Mouse (Mus musculus) hindbrain, embryonic 15.5 days (tissue): Measurements from ENCODE around the gene Plppr1. TPM values are rescaled to one million over a fixed set of nuclear protein-coding genes. Genes with fewer than 3 reads are reported as not detected.

Experiments
- ATAC-seq: fragments of 200-750 bp; cut with Nextera tagmentation; 2 replicates; pipeline ENCODE4 v1.8.0; 2017; ENCODE audit warnings: low read depth, moderate number of reproducible peaks, moderate TSS enrichment; ENCODE audit not compliant: low FRiP score
- H3K27ac ChIP-seq: fragments of 300-500 bp; sonication (generic); replicated peaks from 2 replicates; pipeline ENCODE4 v1.5.1; 2015; ENCODE audit warnings: mild to moderate bottlenecking, inconsistent platforms
- H3K27me3 ChIP-seq: fragments of 300-500 bp; sonication (generic); 2 replicates; pipeline ENCODE4 v1.6.1; 2015; ENCODE audit warnings: control low read depth, inconsistent platforms
- H3K36me3 ChIP-seq: fragments of 300-500 bp; sonication (generic); 2 replicates; pipeline ENCODE4 v1.6.1; 2015; ENCODE audit warnings: control low read depth, inconsistent platforms
- H3K4me1 ChIP-seq: fragments of 300-500 bp; sonication (generic); replicated peaks from 2 replicates; pipeline ENCODE4 v1.6.1; 2015; ENCODE audit warnings: control low read depth, inconsistent platforms
- H3K4me2 ChIP-seq: fragments of 300-500 bp; sonication (generic); 2 replicates; pipeline ENCODE4 v1.6.1; 2015; ENCODE audit warnings: moderate library complexity, mild to moderate bottlenecking, inconsistent platforms
- H3K4me3 ChIP-seq: fragments of 300-500 bp; sonication (generic); 2 replicates; pipeline ENCODE4 v1.5.1; 2015; ENCODE audit warnings: mild to moderate bottlenecking, inconsistent platforms
- H3K9ac ChIP-seq: fragments of 300-500 bp; sonication (generic); 2 replicates; pipeline ENCODE4 v1.6.1; 2015; ENCODE audit warnings: inconsistent platforms
- H3K9me3 ChIP-seq: fragments of 300-500 bp; sonication (generic); 2 replicates; pipeline ENCODE4 v1.6.1; 2016; ENCODE audit warnings: control low read depth, inconsistent platforms
- WGBS: fragments of 180-500 bp; shearing (Covaris S2); methylation state at CpG from one replicate; pipeline ENCODE4 v1.1.7; 2015; 5-methylcytosine and 5-hydroxymethylcytosine counted together
- polyA plus RNA-seq: library from polyadenylated mRNA; unstranded; fragments of >200 nt; fragmentation: Nextera tagmentation; extraction: Ambion mirVana; gene quantifications from 2 replicates; pipeline ENCODE4 v1.2.1, GENCODE M21; 2015

Plppr1 gene
- polyA plus RNA-seq, 1 experiment from 2014 or later: 69.8 TPM

- H3K4me1 ChIP-seq: no peaks in the 10 kb centered on the region
- H3K9me3 ChIP-seq: no peaks in the 10 kb centered on the region
- 88% methylated on average over 5 of the region's 5 CpGs for WGBS
- no peak overlapping the region for H3K27ac ChIP-seq
- no peak overlapping the region for H3K4me2 ChIP-seq
- no peaks in the 10 kb centered on the region for H3K36me3 ChIP-seq
- H3K4me3 ChIP-seq: no peak overlapping the region
- ATAC-seq: no peak
- H3K9ac ChIP-seq: no peak overlapping the region
- H3K27me3 ChIP-seq: no peaks in the 10 kb centered on the region
These were observed 180.4 kb downstream of the Plppr1 start for GRCm38 (mm10) chr4:49239451-49239850.

GRCm38 (mm10) chr4:49244791-49245190, 185.7 kb downstream of the Plppr1 start:
- Histone ChIP-seq H3K36me3 (no peaks in the 10 kb centered on the region), H3K4me3 (no peak overlapping the region), H3K4me2 (no peak overlapping the region), H3K9me3 (no peaks in the 10 kb centered on the region), H3K9ac (no peak overlapping the region), H3K4me1 (0 out of 2 replicates have a peak, but pooled peaks cover 2% of the 10 kb centered on the region), H3K27me3 (no peaks in the 10 kb centered on the region), H3K27ac (no peak overlapping the region)
- 42% methylated on average over 5 of the region's 5 CpGs for WGBS
- ATAC-seq: no peak

GRCm38 (mm10) chr4:49245274-49245673, 186.2 kb downstream of the Plppr1 start:
- Histone ChIP-seq H3K9me3 (no peaks in the 10 kb centered on the region), H3K9ac (no peak overlapping the region), H3K4me3 (no peak overlapping the region), H3K36me3 (no peaks in the 10 kb centered on the region), H3K27me3 (no peaks in the 10 kb centered on the region), H3K27ac (no peak overlapping the region), H3K4me2 (no peak overlapping the region), H3K4me1 (0 out of 2 replicates have a peak, but pooled peaks cover 2% of the 10 kb centered on the region)
- ATAC-seq: no peak
- WGBS: 70% methylated on average over 2 of the region's 2 CpGs

- peaks cover 3% of the 10 kb centered on the region; the same call in 1 of the 2 replicates for H3K4me1 ChIP-seq
- 18% methylated on average over 3 of the region's 3 CpGs for whole genome bisulfite sequencing
- no peaks in the 10 kb centered on the region for H3K27me3 ChIP-seq
- 0 out of 2 replicates have a peak, but pooled peaks have one; percentile 61 for ATAC-seq
- no peaks in the 10 kb centered on the region for H3K9me3 ChIP-seq
- no peak overlapping the region for H3K4me2 ChIP-seq
- no peak overlapping the region for H3K4me3 ChIP-seq
- no peaks in the 10 kb centered on the region for H3K36me3 ChIP-seq
- H3K27ac ChIP-seq: peak overlapping the region; percentile 46; the same call in 1 of the 2 replicates
- H3K9ac ChIP-seq: no peak overlapping the region
These were observed 192.2 kb downstream of the Plppr1 start for GRCm38 (mm10) chr4:49251262-49251661.

- WGBS: 92% methylated on average over 3 of the region's 3 CpGs
- no peaks in the 10 kb centered on the region for H3K27me3 ChIP-seq
- no peak for ATAC-seq
- H3K9ac ChIP-seq: no peak overlapping the region
- H3K9me3 ChIP-seq: no peaks in the 10 kb centered on the region
- H3K4me2 ChIP-seq: no peak overlapping the region
- H3K36me3 ChIP-seq: no peaks in the 10 kb centered on the region
- H3K27ac ChIP-seq: no peak overlapping the region
- peaks cover 3% of the 10 kb centered on the region; the same call in 1 of the 2 replicates for H3K4me1 ChIP-seq
- no peak overlapping the region for H3K4me3 ChIP-seq
These were observed 193.1 kb downstream of the Plppr1 start for GRCm38 (mm10) chr4:49252169-49252568.

- 45% methylated on average over 5 of the region's 5 CpGs for WGBS
- Histone ChIP-seq H3K4me1 (0 out of 2 replicates have a peak, but pooled peaks cover 3% of the 10 kb centered on the region), H3K9ac (no peak overlapping the region), H3K9me3 (no peaks in the 10 kb centered on the region), H3K4me3 (no peak overlapping the region), H3K27ac (no peak overlapping the region), H3K4me2 (no peak overlapping the region), H3K36me3 (no peaks in the 10 kb centered on the region), H3K27me3 (no peaks in the 10 kb centered on the region)
- ATAC-seq: peak; percentile 93
These were observed 219.4 kb downstream of the Plppr1 start for GRCm38 (mm10) chr4:49278515-49278914.

- no peak for ATAC-seq
- 74% methylated on average over 15 of the region's 15 CpGs for WGBS
- H3K27ac ChIP-seq: peak overlapping the region; percentile 73; the same call in 1 of the 2 replicates
These were observed 225.7 kb downstream of the Plppr1 start for GRCm38 (mm10) chr4:49284692-49285291.

GRCm38 (mm10) chr4:49285340-49286196, 226.5 kb downstream of the Plppr1 start:
- 52% methylated on average over 15 of the region's 15 CpGs for WGBS

More at GRCm38 (mm10) chr4:49284692-49285291, 225.7 kb downstream of the Plppr1 start:
- Histone ChIP-seq H3K36me3 (no peaks in the 10 kb centered on the region), H3K9me3 (no peaks in the 10 kb centered on the region), H3K27me3 (no peaks in the 10 kb centered on the region), H3K9ac (no peak overlapping the region), H3K4me2 (no peak overlapping the region), H3K4me3 (no peak overlapping the region), H3K4me1 (peaks cover 20% of the 10 kb centered on the region)

GRCm38 (mm10) chr4:49286197-49286492, 227.1 kb downstream of the Plppr1 start:
- 45% methylated on average over 4 of the region's 4 CpGs for WGBS
- Histone ChIP-seq H3K4me2 (no peak overlapping the region), H3K9ac (no peak overlapping the region)

More at GRCm38 (mm10) chr4:49285340-49286196, 226.5 kb downstream of the Plppr1 start:
- H3K4me1 ChIP-seq: peaks cover 20% of the 10 kb centered on the region
- no peaks in the 10 kb centered on the region for H3K9me3 ChIP-seq
- peak; percentile 73 for ATAC-seq
- no peak overlapping the region for H3K4me3 ChIP-seq
- no peaks in the 10 kb centered on the region for H3K27me3 ChIP-seq
- no peak overlapping the region for H3K4me2 ChIP-seq
- H3K9ac ChIP-seq: no peak overlapping the region
- no peaks in the 10 kb centered on the region for H3K36me3 ChIP-seq
- peak overlapping the region; percentile 73 for H3K27ac ChIP-seq

GRCm38 (mm10) chr4:49296434-49296833, 237.4 kb downstream of the Plppr1 start:
- no peak overlapping the region for H3K4me3 ChIP-seq
- H3K27ac ChIP-seq: no peak overlapping the region
- H3K4me2 ChIP-seq: no peak overlapping the region
- H3K27me3 ChIP-seq: no peaks in the 10 kb centered on the region
- H3K9ac ChIP-seq: no peak overlapping the region
- H3K9me3 ChIP-seq: no peaks in the 10 kb centered on the region
- 62% methylated on average over 1 of the region's 1 CpGs for WGBS
- ATAC-seq: peak; percentile 71
- no peaks in the 10 kb centered on the region for H3K4me1 ChIP-seq
- no peaks in the 10 kb centered on the region for H3K36me3 ChIP-seq

More at GRCm38 (mm10) chr4:49286197-49286492, 227.1 kb downstream of the Plppr1 start:
- Histone ChIP-seq H3K27ac (peak overlapping the region; percentile 73), H3K27me3 (no peaks in the 10 kb centered on the region), H3K4me1 (peaks cover 20% of the 10 kb centered on the region), H3K4me3 (no peak overlapping the region), H3K36me3 (no peaks in the 10 kb centered on the region), H3K9me3 (no peaks in the 10 kb centered on the region)
- peak; percentile 65; the same call in 1 of the 2 replicates for ATAC-seq

GRCm38 (mm10) chr4:49299576-49299975, 240.5 kb downstream of the Plppr1 start:
- ATAC-seq: no peak

More at GRCm38 (mm10) chr4:49299576-49299975, 240.5 kb downstream of the Plppr1 start:
- no peaks in the 10 kb centered on the region for H3K4me1 ChIP-seq
- H3K27ac ChIP-seq: no peak overlapping the region
- no peaks in the 10 kb centered on the region for H3K36me3 ChIP-seq
- no peaks in the 10 kb centered on the region for H3K9me3 ChIP-seq
- H3K4me3 ChIP-seq: no peak overlapping the region
- H3K4me2 ChIP-seq: no peak overlapping the region
- WGBS: 43% methylated on average over 1 of the region's 1 CpGs
- no peaks in the 10 kb centered on the region for H3K27me3 ChIP-seq
- H3K9ac ChIP-seq: no peak overlapping the region
